Mouse (Mus musculus) heart, embryonic 15.5 days (tissue): ENCODE measurements at regions not wholly inside any gene's neighbourhood (a gene's known extent, or its start where the extent isn't known, plus 50 kb on each side); places are given as distances from the start of the nearest gene placed in this dataset.
A peak's percentile ranks its signal among the peaks of the same experiment; 100 is the strongest.

ENCODE experiments used
- ATAC-seq: fragments of 200-750 bp; cut with Nextera tagmentation; replicated peaks from 2 replicates; pipeline ENCODE4 v1.8.0; 2017; ENCODE audit warnings: low read depth, moderate TSS enrichment; ENCODE audit not compliant: insufficient number of reproducible peaks, insufficient read depth, low FRiP score
- H3K27ac ChIP-seq: fragments of 300-500 bp; sonication (generic); 2 replicates; pipeline ENCODE4 v1.5.1; 2015; ENCODE audit warnings: mild to moderate bottlenecking, inconsistent platforms
- H3K27me3 ChIP-seq: fragments of 300-500 bp; sonication (generic); 2 replicates; pipeline ENCODE4 v1.6.1; 2015; ENCODE audit warnings: inconsistent platforms
- H3K36me3 ChIP-seq: fragments of 300-500 bp; sonication (generic); 2 replicates; pipeline ENCODE4 v1.6.1; 2015; ENCODE audit warnings: mild to moderate bottlenecking, inconsistent platforms
- H3K4me1 ChIP-seq: fragments of 300-500 bp; sonication (generic); replicated peaks from 2 replicates; pipeline ENCODE4 v1.6.1; 2015; ENCODE audit warnings: inconsistent platforms
- H3K4me2 ChIP-seq: fragments of 300-500 bp; sonication (generic); 2 replicates; pipeline ENCODE4 v1.6.1; 2015; ENCODE audit warnings: inconsistent platforms, mild to moderate bottlenecking, moderate library complexity
- H3K4me3 ChIP-seq: fragments of 300-500 bp; sonication (generic); 2 replicates; pipeline ENCODE4 v1.5.1; 2015; ENCODE audit warnings: mild to moderate bottlenecking, inconsistent platforms
- H3K9ac ChIP-seq: fragments of 300-500 bp; sonication (generic); 2 replicates; pipeline ENCODE4 v1.6.1; 2015; ENCODE audit warnings: mild to moderate bottlenecking, inconsistent platforms
- H3K9me3 ChIP-seq: fragments of 300-500 bp; sonication (generic); replicated peaks from 2 replicates; pipeline ENCODE4 v1.6.1; 2016; ENCODE audit warnings: inconsistent platforms
- WGBS: fragments of 180-500 bp; shearing (Covaris S2); methylation state at CpG from one replicate; pipeline ENCODE4 v1.1.7; 2015; ENCODE audit warnings: mixed read lengths; 5-methylcytosine and 5-hydroxymethylcytosine counted together

- no peaks in the 10 kb centered on the region for H3K4me1 ChIP-seq
- H3K4me3 ChIP-seq, result no peak overlapping the region
- H3K36me3 ChIP-seq, result no peaks in the 10 kb centered on the region
- H3K27ac ChIP-seq, result no peak overlapping the region
- H3K9ac ChIP-seq, result no peak overlapping the region
- ATAC-seq, result no peak
- H3K4me2 ChIP-seq, result no peak overlapping the region
- no peaks in the 10 kb centered on the region for H3K9me3 ChIP-seq
- H3K27me3 ChIP-seq, result no peaks in the 10 kb centered on the region
Observed at GRCm38 (mm10) chr15:11607489-11607888, 208.0 kb upstream of the Tars start.

GRCm38 (mm10) chr15:11605677-11606076 is 206.2 kb upstream of the Tars start:
- H3K9me3 ChIP-seq, result no peaks in the 10 kb centered on the region
- no peak overlapping the region for H3K9ac ChIP-seq
- H3K4me1 ChIP-seq, result no peaks in the 10 kb centered on the region
- no peak for ATAC-seq
- H3K27ac ChIP-seq, result no peak overlapping the region
- 83% methylated on average over 4 of the region's 4 CpGs for WGBS
- no peaks in the 10 kb centered on the region for H3K36me3 ChIP-seq
- H3K27me3 ChIP-seq, result no peaks in the 10 kb centered on the region
- no peak overlapping the region for H3K4me3 ChIP-seq
- H3K4me2 ChIP-seq, result no peak overlapping the region

GRCm38 (mm10) chr15:11597021-11597420 is 197.6 kb upstream of the Tars start:
- ATAC-seq, result no peak
- Histone ChIP-seq H3K27me3 (no peaks in the 10 kb centered on the region), H3K36me3 (no peaks in the 10 kb centered on the region), H3K27ac (no peak overlapping the region), H3K9me3 (no peaks in the 10 kb centered on the region), H3K9ac (no peak overlapping the region), H3K4me2 (no peak overlapping the region), H3K4me1 (no peaks in the 10 kb centered on the region), H3K4me3 (no peak overlapping the region)
- 79% methylated on average over 6 of the region's 6 CpGs for WGBS

GRCm38 (mm10) chr15:11590542-11591116 is 191.2 kb upstream of the Tars start:
- no peaks in the 10 kb centered on the region for H3K36me3 ChIP-seq
- H3K27ac ChIP-seq, result 0 out of 2 replicates have a peak overlapping the region, but pooled peaks have one; percentile 29
- H3K9me3 ChIP-seq, result no peaks in the 10 kb centered on the region
- 29% methylated on average over 9 of the region's 9 CpGs for WGBS
- no peak overlapping the region for H3K9ac ChIP-seq
- no peak overlapping the region for H3K4me3 ChIP-seq
- ATAC-seq, result no peak
- no peaks in the 10 kb centered on the region for H3K27me3 ChIP-seq
- no peak overlapping the region for H3K4me2 ChIP-seq
- H3K4me1 ChIP-seq, result no peaks in the 10 kb centered on the region; the same call in 1 of the 2 replicates

GRCm38 (mm10) chr15:11589795-11590194 is 190.3 kb upstream of the Tars start:
- Histone ChIP-seq H3K36me3 (no peaks in the 10 kb centered on the region), H3K9me3 (no peaks in the 10 kb centered on the region), H3K4me3 (no peak overlapping the region), H3K4me1 (no peaks in the 10 kb centered on the region; the same call in 1 of the 2 replicates), H3K27me3 (no peaks in the 10 kb centered on the region), H3K27ac (peak overlapping the region; percentile 29), H3K4me2 (no peak overlapping the region), H3K9ac (no peak overlapping the region)
- WGBS, result 35% methylated on average over 7 of the region's 7 CpGs
- ATAC-seq, result no peak

- H3K36me3 ChIP-seq, result no peaks in the 10 kb centered on the region
- H3K9me3 ChIP-seq, result no peaks in the 10 kb centered on the region
- no peaks in the 10 kb centered on the region; the same call in 1 of the 2 replicates for H3K4me1 ChIP-seq
- no peaks in the 10 kb centered on the region for H3K27me3 ChIP-seq
- 75% methylated on average over 2 of the region's 2 CpGs for WGBS
- no peak for ATAC-seq
- H3K9ac ChIP-seq, result no peak overlapping the region
- H3K4me2 ChIP-seq, result no peak overlapping the region
- H3K27ac ChIP-seq, result no peak overlapping the region
- no peak overlapping the region for H3K4me3 ChIP-seq
Observed at GRCm38 (mm10) chr15:11586384-11586783, 186.9 kb upstream of the Tars start.

- Histone ChIP-seq H3K36me3 (no peaks in the 10 kb centered on the region), H3K4me3 (no peak overlapping the region), H3K27ac (no peak overlapping the region), H3K27me3 (no peaks in the 10 kb centered on the region), H3K4me1 (no peaks in the 10 kb centered on the region), H3K9me3 (no peaks in the 10 kb centered on the region), H3K4me2 (no peak overlapping the region), H3K9ac (no peak overlapping the region)
- WGBS, result 76% methylated on average over 2 of the region's 2 CpGs
- no peak for ATAC-seq
Observed at GRCm38 (mm10) chr15:11584155-11584554, 184.7 kb upstream of the Tars start.

GRCm38 (mm10) chr15:11578331-11578730 is 178.9 kb upstream of the Tars start:
- ATAC-seq, result no peak
- peaks cover 6% of the 10 kb centered on the region for H3K4me1 ChIP-seq

GRCm38 (mm10) chr15:11574359-11574758 is 174.9 kb upstream of the Tars start:
- Histone ChIP-seq H3K36me3 (no peaks in the 10 kb centered on the region), H3K9me3 (no peaks in the 10 kb centered on the region), H3K4me3 (no peak overlapping the region), H3K27ac (no peak overlapping the region), H3K27me3 (no peaks in the 10 kb centered on the region), H3K4me2 (no peak overlapping the region), H3K9ac (no peak overlapping the region), H3K4me1 (peaks cover 6% of the 10 kb centered on the region)
- ATAC-seq, result no peak
- 63% methylated on average over 2 of the region's 2 CpGs for WGBS

More at GRCm38 (mm10) chr15:11578331-11578730, 178.9 kb upstream of the Tars start:
- no peak overlapping the region for H3K27ac ChIP-seq
- H3K9me3 ChIP-seq, result no peaks in the 10 kb centered on the region
- H3K9ac ChIP-seq, result no peak overlapping the region
- no peaks in the 10 kb centered on the region for H3K27me3 ChIP-seq
- 53% methylated on average over 1 of the region's 1 CpGs for WGBS
- H3K4me2 ChIP-seq, result no peak overlapping the region
- no peak overlapping the region for H3K4me3 ChIP-seq
- no peaks in the 10 kb centered on the region for H3K36me3 ChIP-seq

GRCm38 (mm10) chr15:11573496-11573895 is 174.0 kb upstream of the Tars start:
- Histone ChIP-seq H3K9ac (no peak overlapping the region), H3K9me3 (no peaks in the 10 kb centered on the region), H3K4me1 (peaks cover 6% of the 10 kb centered on the region), H3K4me3 (no peak overlapping the region), H3K36me3 (no peaks in the 10 kb centered on the region), H3K27me3 (no peaks in the 10 kb centered on the region), H3K27ac (no peak overlapping the region), H3K4me2 (no peak overlapping the region)
- no peak for ATAC-seq
- 45% methylated on average over 2 of the region's 2 CpGs for WGBS

GRCm38 (mm10) chr15:11572063-11572462 is 172.6 kb upstream of the Tars start:
- ATAC-seq, result no peak
- Histone ChIP-seq H3K4me3 (no peak overlapping the region), H3K9me3 (no peaks in the 10 kb centered on the region), H3K4me2 (no peak overlapping the region), H3K27me3 (no peaks in the 10 kb centered on the region), H3K9ac (no peak overlapping the region), H3K36me3 (no peaks in the 10 kb centered on the region), H3K27ac (no peak overlapping the region), H3K4me1 (peaks cover 6% of the 10 kb centered on the region)
- WGBS, result 81% methylated on average over 4 of the region's 4 CpGs

GRCm38 (mm10) chr15:11565503-11566031 is 166.1 kb upstream of the Tars start:
- Histone ChIP-seq H3K4me1 (0 out of 2 replicates have a peak, but pooled peaks cover 11% of the 10 kb centered on the region), H3K4me2 (peak overlapping the region; percentile 38), H3K9ac (no peak overlapping the region), H3K4me3 (peak overlapping the region; percentile 14; the same call in 1 of the 2 replicates), H3K27me3 (no peaks in the 10 kb centered on the region), H3K27ac (peak overlapping the region; percentile 48), H3K9me3 (no peaks in the 10 kb centered on the region), H3K36me3 (no peaks in the 10 kb centered on the region)
- 0 out of 2 replicates have a peak, but pooled peaks have one; percentile 7 for ATAC-seq
- 24% methylated on average over 10 of the region's 10 CpGs for WGBS
